Comparison of ENCODE assay signal across 9 mouse cellular contexts in genomic region chr7:25251822-25252221, GRCm38 (mm10). TPM values are rescaled to one million over a fixed set of nuclear protein-coding genes. Genes with fewer than 3 reads are reported as not detected.
DNase-seq lines count a peak whose midpoint lies in the region; ATAC-seq and TF ChIP-seq lines count a peak whose summit lies in the region.
"Had no signal": no experiment of that assay in that cellular context is flagged by ENCODE, and none has a peak within 500 bp of the region (broad histone marks: within the 10 kb centered on the region; RNA-seq: fewer than 3 reads in every experiment).

No protein-coding gene starts in this region.

- H3K36me3 ChIP-seq in E14TG2a.4 (ENCODE audit: insufficient read depth, low read length) = peaks cover 18% of the 10 kb centered on the region
- H3K36me3 ChIP-seq in heart, embryonic 13.5 days = no peaks in the 10 kb centered on the region
- no peaks in the 10 kb centered on the region for H3K36me3 ChIP-seq in liver, embryonic 11.5 days (ENCODE audit: control insufficient read depth, insufficient read depth, low read length)

- peak; percentile 52 to 66 for DNase-seq in cerebellum, adult 2 months
- DNase-seq in cerebellum, adult 11-12 months = no peak
- no peak for DNase-seq in liver, embryonic 11.5 days (ENCODE audit: low spot score)
- no peak for DNase-seq in adrenal gland, adult 18-20 months (ENCODE audit: low spot score in 2 of 2)
- DNase-seq in thymus, postnatal 4 days = no peak

- H3K9ac ChIP-seq in heart, embryonic 13.5 days = peak overlapping the region; percentile 100
- peak overlapping the region; percentile 95 for H3K9ac ChIP-seq in liver, embryonic 11.5 days (ENCODE audit: low read depth, low read length)

- no peak for TF ChIP-seq CTCF in cerebellum, adult 2 months (IDR thresholded peaks at IDR 0.05; ENCODE audit: borderline replicate concordance, insufficient read depth, low read depth, low read length)
- no peak for TF ChIP-seq CTCF in E14TG2a.4 (conservative IDR thresholded peaks at IDR 0.05; ENCODE audit: low read length)

- peak overlapping the region; percentile 96 for H3K4me2 ChIP-seq in heart, embryonic 13.5 days
- H3K4me2 ChIP-seq in liver, embryonic 11.5 days = peak overlapping the region; percentile 91

- H3K27me3 ChIP-seq in cerebellum, adult 2 months (ENCODE audit: control insufficient read depth, insufficient read depth, low read length) = no peaks in the 10 kb centered on the region
- no peaks in the 10 kb centered on the region for H3K27me3 ChIP-seq in E14TG2a.4 (ENCODE audit: insufficient read depth, low read length)
- H3K27me3 ChIP-seq in heart, embryonic 13.5 days (replicated peaks) = no peaks in the 10 kb centered on the region
- no peaks in the 10 kb centered on the region for H3K27me3 ChIP-seq in liver, embryonic 11.5 days (replicated peaks; ENCODE audit: control insufficient read depth, insufficient read depth, low read length)

- peaks cover 16% of the 10 kb centered on the region; the same call in 1 of the 2 replicates for H3K4me1 ChIP-seq in cerebellum, adult 2 months (ENCODE audit: control insufficient read depth, insufficient read depth, low read length)
- H3K4me1 ChIP-seq in E14TG2a.4 (replicated peaks; ENCODE audit: low read depth, low read length) = peaks cover 55% of the 10 kb centered on the region
- peaks cover 33% of the 10 kb centered on the region for H3K4me1 ChIP-seq in heart, embryonic 13.5 days
- peaks cover 28% of the 10 kb centered on the region for H3K4me1 ChIP-seq in liver, embryonic 11.5 days (replicated peaks; ENCODE audit: control insufficient read depth, insufficient read depth, low read length)

- H3K9me3 ChIP-seq in E14TG2a.4 (ENCODE audit: low read length) = no peaks in the 10 kb centered on the region
- no peaks in the 10 kb centered on the region for H3K9me3 ChIP-seq in heart, embryonic 13.5 days
- H3K9me3 ChIP-seq in liver, embryonic 11.5 days (ENCODE audit: control insufficient read depth, low read length) = no peaks in the 10 kb centered on the region
- H3K9me3 ChIP-seq: megakaryocyte, embryonic 14.5 days had no signal

- ATAC-seq in heart, embryonic 13.5 days (ENCODE audit: extremely low read depth, insufficient number of reproducible peaks, low FRiP score, low TSS enrichment) = no peak
- no peak for ATAC-seq in liver, embryonic 11.5 days (replicated peaks; ENCODE audit: low FRiP score)
- no peak for ATAC-seq in erythroblast, adult 5-6 weeks (replicated peaks; ENCODE audit: low FRiP score, poor library complexity, severe bottlenecking)

- no peak for TF ChIP-seq POLR2A in cerebellum, adult 2 months (IDR thresholded peaks at IDR 0.05; ENCODE audit: borderline replicate concordance, insufficient read depth, low read length)

- WGBS in cerebellum, adult 2 months = 16% methylated on average over 8 of the region's 8 CpGs
- 20% methylated on average over 8 of the region's 8 CpGs for WGBS in heart, embryonic 13.5 days
- WGBS in liver, embryonic 11.5 days = 31% methylated on average over 8 of the region's 8 CpGs

- peak overlapping the region; percentile 72 for H3K4me3 ChIP-seq in cerebellum, adult 2 months (replicated peaks; ENCODE audit: insufficient read depth, low read depth, low read length)
- peak overlapping the region; percentile 98 for H3K4me3 ChIP-seq in E14TG2a.4 (replicated peaks; ENCODE audit: low read length)
- peak overlapping the region; percentile 99 for H3K4me3 ChIP-seq in heart, embryonic 13.5 days
- peak overlapping the region; percentile 97; the same call in 1 of the 2 replicates for H3K4me3 ChIP-seq in liver, embryonic 11.5 days (ENCODE audit: low read depth, low read length)

- H3K27ac ChIP-seq in cerebellum, adult 2 months (ENCODE audit: insufficient read depth, low read length) = peak overlapping the region; percentile 98
- H3K27ac ChIP-seq in heart, embryonic 13.5 days (replicated peaks) = peak overlapping the region; percentile 100
- peak overlapping the region; percentile 95 for H3K27ac ChIP-seq in liver, embryonic 11.5 days (ENCODE audit: low read depth, low read length)

RNA-seq across cellular contexts. Expression of gene Erf, which starts 1.3 kb away (rescaled TPM):
- polyA plus RNA-seq in cerebellum, adult 2 months (2012; rRNA removed) = 14.3 and 14.8 TPM in 2 replicates
- polyA plus RNA-seq in heart, embryonic 13.5 days (2015; fragmentation: Nextera tagmentation; extraction: Ambion mirVana) = 11.2 and 14.3 TPM in 2 replicates
- 13.8 and 16.4 TPM in 2 replicates for polyA plus RNA-seq in liver, embryonic 11.5 days (2014; fragmentation: Nextera tagmentation; extraction: Ambion mirVana)
- 3.3 and 3.6 TPM in 2 replicates for total RNA-seq in erythroblast, adult 5-6 weeks (2015; ENCODE audit: low replicate concordance)
- 2.4 and 2.6 TPM in 2 replicates for total RNA-seq in erythroblast, adult 5-6 weeks (2017; ENCODE audit: low replicate concordance)
- 10 to 100 TPM; 18.3 to 25.8 TPM for total RNA-seq in adrenal gland, adult 18-20 months (2021)

RNA-seq across cellular contexts. Expression of gene Gsk3a, which starts 14.2 kb away (rescaled TPM):
- polyA plus RNA-seq in cerebellum, adult 2 months (2012; rRNA removed) = 226 and 230 TPM in 2 replicates
- polyA plus RNA-seq in heart, embryonic 13.5 days (2015; fragmentation: Nextera tagmentation; extraction: Ambion mirVana) = 7.8 and 8.2 TPM in 2 replicates
- polyA plus RNA-seq in liver, embryonic 11.5 days (2014; fragmentation: Nextera tagmentation; extraction: Ambion mirVana) = 11.0 and 13.0 TPM in 2 replicates
- 35.2 and 39.5 TPM in 2 replicates for total RNA-seq in erythroblast, adult 5-6 weeks (2015; ENCODE audit: low replicate concordance)
- total RNA-seq in erythroblast, adult 5-6 weeks (2017; ENCODE audit: low replicate concordance) = 24.2 and 29.0 TPM in 2 replicates
- 100 to 1,000 TPM in 1 of 2 experiments, 10 to 100 TPM in 1; 96.7 to 101 TPM for total RNA-seq in adrenal gland, adult 18-20 months (2021)

RNA-seq across cellular contexts. Expression of gene Cic, which starts 15.7 kb away (rescaled TPM):
- 121 and 124 TPM in 2 replicates for polyA plus RNA-seq in cerebellum, adult 2 months (2012; rRNA removed)
- polyA plus RNA-seq in heart, embryonic 13.5 days (2015; fragmentation: Nextera tagmentation; extraction: Ambion mirVana) = 22.9 and 23.4 TPM in 2 replicates
- polyA plus RNA-seq in liver, embryonic 11.5 days (2014; fragmentation: Nextera tagmentation; extraction: Ambion mirVana) = 21.6 and 25.2 TPM in 2 replicates
- 60.2 and 77.4 TPM in 2 replicates for total RNA-seq in erythroblast, adult 5-6 weeks (2015; ENCODE audit: low replicate concordance)
- total RNA-seq in erythroblast, adult 5-6 weeks (2017; ENCODE audit: low replicate concordance) = 15.3 and 26.6 TPM in 2 replicates
- 100 to 1,000 TPM in 1 of 2 experiments, 10 to 100 TPM in 1; 96.8 to 123 TPM for total RNA-seq in adrenal gland, adult 18-20 months (2021)

RNA-seq across cellular contexts. Expression of gene Zfp526, which starts 30.6 kb away (rescaled TPM):
- 9.2 and 10.9 TPM in 2 replicates for polyA plus RNA-seq in cerebellum, adult 2 months (2012; rRNA removed)
- 2.1 TPM in 2 replicates for polyA plus RNA-seq in heart, embryonic 13.5 days (2015; fragmentation: Nextera tagmentation; extraction: Ambion mirVana)
- polyA plus RNA-seq in liver, embryonic 11.5 days (2014; fragmentation: Nextera tagmentation; extraction: Ambion mirVana) = 4.0 and 4.2 TPM in 2 replicates
- 25.4 and 27.4 TPM in 2 replicates for total RNA-seq in erythroblast, adult 5-6 weeks (2015; ENCODE audit: low replicate concordance)
- total RNA-seq in erythroblast, adult 5-6 weeks (2017; ENCODE audit: low replicate concordance) = 33.7 and 37.7 TPM in 2 replicates
- 10 to 100 TPM in 1 of 2 experiments, 1 to 10 TPM in 1; 8.4 to 10.2 TPM for total RNA-seq in adrenal gland, adult 18-20 months (2021)

RNA-seq across cellular contexts. Expression of gene Dedd2, which starts 31.4 kb away (rescaled TPM):
- 29.0 and 29.6 TPM in 2 replicates for polyA plus RNA-seq in cerebellum, adult 2 months (2012; rRNA removed)
- 5.3 and 6.6 TPM in 2 replicates for polyA plus RNA-seq in heart, embryonic 13.5 days (2015; fragmentation: Nextera tagmentation; extraction: Ambion mirVana)
- polyA plus RNA-seq in liver, embryonic 11.5 days (2014; fragmentation: Nextera tagmentation; extraction: Ambion mirVana) = 19.6 and 21.1 TPM in 2 replicates
- total RNA-seq in erythroblast, adult 5-6 weeks (2015; ENCODE audit: low replicate concordance) = 53.8 and 59.1 TPM in 2 replicates
- total RNA-seq in erythroblast, adult 5-6 weeks (2017; ENCODE audit: low replicate concordance) = 164 and 194 TPM in 2 replicates
- total RNA-seq in adrenal gland, adult 18-20 months (2021) = 10 to 100 TPM; 24.0 to 27.0 TPM

Comparison
In these comparisons a context has a peak if more than half of its experiments do, and no peak if none do; other contexts are left out.
1. DNase-seq: peak in cerebellum, adult 2 months (2 of 2); none in cerebellum, adult 11-12 months (single experiment), liver, embryonic 11.5 days (single experiment), adrenal gland, adult 18-20 months (0 of 2) and thymus, postnatal 4 days (single experiment).
2. RNA of gene Gsk3a, which starts 14.2 kb away (polyA plus RNA-seq): 226 to 230 TPM in cerebellum, adult 2 months; 11.0 to 13.0 TPM in liver, embryonic 11.5 days and 7.8 to 8.2 TPM in heart, embryonic 13.5 days; every median in the first group is over 10 times any median in the second.
3. Peak in every context shown above with its lines, with median percentiles within 50 percentile points of each other: H3K27ac ChIP-seq and H3K4me3 ChIP-seq.